Mouse (Mus musculus) midbrain, embryonic 16.5 days (tissue): Measurements from ENCODE around the gene Bbs9. TPM values are rescaled to one million over a fixed set of nuclear protein-coding genes. Genes with fewer than 3 reads are reported as not detected.
"Not testable (repeated sequence)": the region's sequence is repeated elsewhere in the genome, so short reads cannot be mapped to it uniquely, and the experiment has no call there.

ENCODE experiments used
- ATAC-seq: fragments of 200-750 bp; cut with Nextera tagmentation; 2 replicates; pipeline ENCODE4 v1.8.0; 2017; ENCODE audit warnings: moderate TSS enrichment
- H3K27ac ChIP-seq: fragments of 300-500 bp; sonication (generic); 2 replicates; pipeline ENCODE4 v1.5.1; 2014; ENCODE audit warnings: mild to moderate bottlenecking, low read length, mixed read lengths
- H3K27me3 ChIP-seq: fragments of 300-500 bp; sonication (generic); 2 replicates; pipeline ENCODE4 v1.6.1; 2014; ENCODE audit warnings: low read depth, low read length, mixed read lengths; ENCODE audit not compliant: control insufficient read depth, insufficient read depth
- H3K36me3 ChIP-seq: fragments of 300-500 bp; sonication (generic); 2 replicates; pipeline ENCODE4 v1.6.1; 2014; ENCODE audit warnings: mild to moderate bottlenecking, low read length, moderate library complexity, mixed read lengths; ENCODE audit not compliant: control insufficient read depth, insufficient read depth
- H3K4me1 ChIP-seq: fragments of 300-500 bp; sonication (generic); 2 replicates; pipeline ENCODE4 v1.6.1; 2014; ENCODE audit warnings: mild to moderate bottlenecking, low read length, mixed read lengths; ENCODE audit not compliant: control insufficient read depth, insufficient read depth
- H3K4me2 ChIP-seq: fragments of 300-500 bp; sonication (generic); 2 replicates; pipeline ENCODE4 v1.6.1; 2014; ENCODE audit warnings: mild to moderate bottlenecking, low read length, mixed read lengths
- H3K4me3 ChIP-seq: fragments of 300-500 bp; sonication (generic); 2 replicates; pipeline ENCODE4 v1.5.1; 2014; ENCODE audit warnings: low read depth, mild to moderate bottlenecking, low read length, moderate library complexity, mixed read lengths
- H3K9ac ChIP-seq: fragments of 300-500 bp; sonication (generic); 2 replicates; pipeline ENCODE4 v1.6.1; 2014; ENCODE audit warnings: low read depth, low read length, mixed read lengths
- H3K9me3 ChIP-seq: fragments of 300-500 bp; sonication (generic); replicated peaks from 2 replicates; pipeline ENCODE4 v1.6.1; 2014; ENCODE audit warnings: mild to moderate bottlenecking, low read length, mixed read lengths; ENCODE audit not compliant: control insufficient read depth, poor library complexity, severe bottlenecking
- WGBS: fragments of 180-500 bp; shearing (Covaris S2); extraction: QIAGEN DNeasy Blood & Tissue Kit; methylation state at CpG from one replicate; pipeline ENCODE4 v1.1.7; 2014; 5-methylcytosine and 5-hydroxymethylcytosine counted together
- polyA plus RNA-seq: library from polyadenylated mRNA; unstranded; fragments of >200 nt; fragmentation: Nextera tagmentation; extraction: Ambion mirVana; gene quantifications from 2 replicates; pipeline ENCODE4 v1.2.1, GENCODE M21; 2015

Bbs9 gene
- polyA plus RNA-seq, 1 experiment from 2014 or later: 29.3 TPM

GRCm38 (mm10) chr9:22711339-22711738 is 235.8 kb downstream of the Bbs9 start:
- 86% methylated on average over 2 of the region's 2 CpGs for WGBS
- H3K9ac ChIP-seq: no peak overlapping the region
- no peak for ATAC-seq

GRCm38 (mm10) chr9:22712743-22713142 is 237.2 kb downstream of the Bbs9 start:
- no peak for ATAC-seq
- no peak overlapping the region for H3K4me3 ChIP-seq

More at GRCm38 (mm10) chr9:22711339-22711738, 235.8 kb downstream of the Bbs9 start:
- H3K27ac ChIP-seq: no peak overlapping the region
- H3K4me1 ChIP-seq: no peaks in the 10 kb centered on the region
- no peaks in the 10 kb centered on the region for H3K36me3 ChIP-seq
- no peaks in the 10 kb centered on the region for H3K9me3 ChIP-seq
- H3K4me2 ChIP-seq: no peak overlapping the region
- H3K27me3 ChIP-seq: no peaks in the 10 kb centered on the region
- H3K4me3 ChIP-seq: no peak overlapping the region

GRCm38 (mm10) chr9:22713286-22713685 is 237.8 kb downstream of the Bbs9 start:
- H3K4me2 ChIP-seq, ATAC-seq, H3K9ac ChIP-seq, H3K4me3 ChIP-seq, H3K9me3 ChIP-seq, H3K4me1 ChIP-seq, H3K27ac ChIP-seq, H3K36me3 ChIP-seq, H3K27me3 ChIP-seq: not testable (repeated sequence)
- 29% methylated on average over 4 of the region's 4 CpGs for WGBS

More at GRCm38 (mm10) chr9:22712743-22713142, 237.2 kb downstream of the Bbs9 start:
- Histone ChIP-seq H3K4me1 (no peaks in the 10 kb centered on the region), H3K9me3 (no peaks in the 10 kb centered on the region), H3K9ac (no peak overlapping the region), H3K4me2 (no peak overlapping the region), H3K36me3 (no peaks in the 10 kb centered on the region), H3K27ac (no peak overlapping the region), H3K27me3 (no peaks in the 10 kb centered on the region)
- 72% methylated on average over 3 of the region's 3 CpGs for WGBS

GRCm38 (mm10) chr9:22717583-22717982 is 242.1 kb downstream of the Bbs9 start:
- no peaks in the 10 kb centered on the region for H3K9me3 ChIP-seq
- no peak overlapping the region for H3K4me2 ChIP-seq
- no peaks in the 10 kb centered on the region for H3K4me1 ChIP-seq
- H3K36me3 ChIP-seq: no peaks in the 10 kb centered on the region
- no peak overlapping the region for H3K27ac ChIP-seq
- no peak overlapping the region for H3K4me3 ChIP-seq
- no peak overlapping the region for H3K9ac ChIP-seq
- no peak for ATAC-seq
- H3K27me3 ChIP-seq: no peaks in the 10 kb centered on the region
- 85% methylated on average over 4 of the region's 4 CpGs for WGBS

- no peaks in the 10 kb centered on the region for H3K4me1 ChIP-seq
- no peak for ATAC-seq
- 74% methylated on average over 8 of the region's 8 CpGs for WGBS
- H3K27ac ChIP-seq: no peak overlapping the region
- H3K27me3 ChIP-seq: no peaks in the 10 kb centered on the region
- H3K9ac ChIP-seq: no peak overlapping the region
- H3K4me2 ChIP-seq: no peak overlapping the region
- no peak overlapping the region for H3K4me3 ChIP-seq
- no peaks in the 10 kb centered on the region for H3K36me3 ChIP-seq
- no peaks in the 10 kb centered on the region for H3K9me3 ChIP-seq
Observed at GRCm38 (mm10) chr9:22718174-22718823, 242.8 kb downstream of the Bbs9 start.

GRCm38 (mm10) chr9:22732646-22733045 is 257.1 kb downstream of the Bbs9 start:
- H3K4me2 ChIP-seq: no peak overlapping the region
- H3K27me3 ChIP-seq: no peaks in the 10 kb centered on the region
- 55% methylated on average over 1 of the region's 1 CpGs for WGBS
- no peaks in the 10 kb centered on the region; the same call in 1 of the 2 replicates for H3K4me1 ChIP-seq
- H3K9me3 ChIP-seq: no peaks in the 10 kb centered on the region
- no peak overlapping the region for H3K4me3 ChIP-seq
- no peak overlapping the region for H3K9ac ChIP-seq
- no peaks in the 10 kb centered on the region for H3K36me3 ChIP-seq
- H3K27ac ChIP-seq: no peak overlapping the region
- no peak for ATAC-seq

GRCm38 (mm10) chr9:22734954-22735353 is 259.4 kb downstream of the Bbs9 start:
- no peak overlapping the region for H3K9ac ChIP-seq
- no peaks in the 10 kb centered on the region for H3K27me3 ChIP-seq
- no peak overlapping the region for H3K27ac ChIP-seq
- H3K4me2 ChIP-seq: no peak overlapping the region
- H3K36me3 ChIP-seq: no peaks in the 10 kb centered on the region
- H3K4me3 ChIP-seq: no peak overlapping the region
- no peak for ATAC-seq
- H3K9me3 ChIP-seq: no peaks in the 10 kb centered on the region
- no peaks in the 10 kb centered on the region; the same call in 1 of the 2 replicates for H3K4me1 ChIP-seq
- WGBS: 65% methylated on average over 8 of the region's 8 CpGs

- peak; percentile 71 for ATAC-seq
- Histone ChIP-seq H3K27ac (no peak overlapping the region), H3K4me1 (no peaks in the 10 kb centered on the region; the same call in 1 of the 2 replicates), H3K27me3 (no peaks in the 10 kb centered on the region), H3K9ac (no peak overlapping the region), H3K4me2 (no peak overlapping the region), H3K4me3 (no peak overlapping the region), H3K9me3 (no peaks in the 10 kb centered on the region), H3K36me3 (no peaks in the 10 kb centered on the region)
- WGBS: 42% methylated on average over 8 of the region's 8 CpGs
Observed at GRCm38 (mm10) chr9:22735385-22735784, 259.9 kb downstream of the Bbs9 start.

GRCm38 (mm10) chr9:22737893-22738292 is 262.4 kb downstream of the Bbs9 start:
- Histone ChIP-seq H3K4me3 (no peak overlapping the region), H3K27ac (no peak overlapping the region), H3K9me3 (no peaks in the 10 kb centered on the region), H3K4me1 (no peaks in the 10 kb centered on the region; the same call in 1 of the 2 replicates), H3K27me3 (no peaks in the 10 kb centered on the region), H3K36me3 (no peaks in the 10 kb centered on the region), H3K4me2 (no peak overlapping the region), H3K9ac (no peak overlapping the region)
- 80% methylated on average over 6 of the region's 6 CpGs for WGBS
- ATAC-seq: no peak
